Mouse (Mus musculus): ENCODE results near the gene Lyrm7.
"Not testable (repeated sequence)": the region's sequence is repeated elsewhere in the genome, so short reads cannot be mapped to it uniquely, and the experiment has no call there.

Gene Lyrm7

GRCm38 (mm10) chr11:54881051-54881474 lies 20.3 kb upstream of the Lyrm7 start:
- DNase-seq (ENCODE audit: low spot score) = no peak

GRCm38 (mm10) chr11:54879922-54880321 lies 19.2 kb upstream of the Lyrm7 start:
- DNase-seq (ENCODE audit: low spot score) = no peak

- DNase-seq (ENCODE audit: low spot score) = no peak
Observed at GRCm38 (mm10) chr11:54879434-54879833, 18.7 kb upstream of the Lyrm7 start.

GRCm38 (mm10) chr11:54878893-54879292 lies 18.2 kb upstream of the Lyrm7 start:
- no peak for DNase-seq (ENCODE audit: low spot score)

GRCm38 (mm10) chr11:54876031-54876430 lies 15.3 kb upstream of the Lyrm7 start:
- DNase-seq (ENCODE audit: low spot score) = no peak

- no peak for DNase-seq (ENCODE audit: low spot score)
Observed at GRCm38 (mm10) chr11:54871831-54872537, 11.3 kb upstream of the Lyrm7 start.

- DNase-seq (ENCODE audit: low spot score) = no peak
Observed at GRCm38 (mm10) chr11:54869318-54869717, 8.6 kb upstream of the Lyrm7 start.

GRCm38 (mm10) chr11:54868445-54868844 lies 7.7 kb upstream of the Lyrm7 start:
- DNase-seq (ENCODE audit: low spot score) = no peak

- no peak for DNase-seq (ENCODE audit: low spot score)
Observed at GRCm38 (mm10) chr11:54867903-54868434, 7.3 kb upstream of the Lyrm7 start.

GRCm38 (mm10) chr11:54867049-54867385 lies 6.3 kb upstream of the Lyrm7 start:
- DNase-seq (ENCODE audit: low spot score) = no peak

GRCm38 (mm10) chr11:54866119-54867048 lies 5.7 kb upstream of the Lyrm7 start, which contains the start of gene Hint1:
Hint1 (plus strand) TSS chr11:54866383.
- DNase-seq (ENCODE audit: low spot score) = peak; percentile 94

- no peak for DNase-seq (ENCODE audit: low spot score)
Observed at GRCm38 (mm10) chr11:54865330-54866085, 4.8 kb upstream of the Lyrm7 start.

GRCm38 (mm10) chr11:54862621-54863520 lies 2.2 kb upstream of the Lyrm7 start:
- peak; percentile 66 for DNase-seq (ENCODE audit: low spot score)

GRCm38 (mm10) chr11:54861471-54862420 lies 1.0 kb upstream of the Lyrm7 start:
- DNase-seq (ENCODE audit: low spot score) = no peak

- DNase-seq (ENCODE audit: low spot score) = no peak
Observed at GRCm38 (mm10) chr11:54859322-54860165, 1.2 kb downstream of the Lyrm7 start.

GRCm38 (mm10) chr11:54858880-54859279 lies 1.8 kb downstream of the Lyrm7 start:
- not testable (repeated sequence) for DNase-seq (ENCODE audit: low spot score)

GRCm38 (mm10) chr11:54851656-54852055 lies 9.1 kb downstream of the Lyrm7 start:
- DNase-seq (ENCODE audit: low spot score) = no peak

GRCm38 (mm10) chr11:54849961-54850758 lies 10.6 kb downstream of the Lyrm7 start:
- no peak for DNase-seq (ENCODE audit: low spot score)

Measured in testis, postnatal 10 days (tissue).